Mouse (Mus musculus): Measurements from ENCODE around the gene Kcnj3. TPM values are rescaled to one million over a fixed set of nuclear protein-coding genes. Genes with fewer than 3 reads are reported as not detected.

Gene Kcnj3
- polyA plus RNA-seq, 1 experiment, result 0.31 TPM

GRCm38 (mm10) chr2:55505712-55506111 lies 69.9 kb downstream of the Kcnj3 start:
- no peak for TF ChIP-seq CTCF (conservative IDR thresholded peaks at IDR 0.05; ENCODE audit: insufficient read depth, insufficient read length, low read depth, low read length)
- no peak for TF ChIP-seq POLR2A (IDR thresholded peaks at IDR 0.05; ENCODE audit: low read depth, low read length)
- no peak for DNase-seq
- 91% methylated on average over 1 of the region's 1 CpGs for WGBS
- Histone ChIP-seq H3K4me1 (ENCODE audit: control insufficient read depth, insufficient read depth, low read length) (no peaks in the 10 kb centered on the region), H3K36me3 (ENCODE audit: control insufficient read depth, insufficient read depth, low read length) (no peaks in the 10 kb centered on the region), H3K27me3 (replicated peaks; ENCODE audit: control insufficient read depth, insufficient read depth, low read length) (no peaks in the 10 kb centered on the region), H3K27ac (ENCODE audit: insufficient read depth, low read depth, low read length) (no peak overlapping the region), H3K4me3 (ENCODE audit: insufficient read depth, low read depth, low read length) (no peak overlapping the region)

GRCm38 (mm10) chr2:55517297-55517696 lies 81.5 kb downstream of the Kcnj3 start:
- no peak for DNase-seq
- TF ChIP-seq CTCF (conservative IDR thresholded peaks at IDR 0.05; ENCODE audit: insufficient read depth, insufficient read length, low read depth, low read length) (no peak), POLR2A (IDR thresholded peaks at IDR 0.05; ENCODE audit: low read depth, low read length) (no peak)
- no peaks in the 10 kb centered on the region for H3K36me3 ChIP-seq (ENCODE audit: control insufficient read depth, insufficient read depth, low read length)

GRCm38 (mm10) chr2:55532738-55533491 lies 97.1 kb downstream of the Kcnj3 start:
- WGBS, result 84% methylated on average over 8 of the region's 8 CpGs
- no peak overlapping the region for H3K27ac ChIP-seq (ENCODE audit: insufficient read depth, low read depth, low read length)
- H3K36me3 ChIP-seq (ENCODE audit: control insufficient read depth, insufficient read depth, low read length), result no peaks in the 10 kb centered on the region
- no peak for TF ChIP-seq POLR2A (IDR thresholded peaks at IDR 0.05; ENCODE audit: low read depth, low read length)
- TF ChIP-seq CTCF (conservative IDR thresholded peaks at IDR 0.05; ENCODE audit: insufficient read depth, insufficient read length, low read depth, low read length), result no peak
- H3K4me3 ChIP-seq (ENCODE audit: insufficient read depth, low read depth, low read length), result no peak overlapping the region
- no peak for DNase-seq
- H3K27me3 ChIP-seq (replicated peaks; ENCODE audit: control insufficient read depth, insufficient read depth, low read length), result no peaks in the 10 kb centered on the region
- H3K4me1 ChIP-seq (ENCODE audit: control insufficient read depth, insufficient read depth, low read length), result no peaks in the 10 kb centered on the region

More at GRCm38 (mm10) chr2:55517297-55517696, 81.5 kb downstream of the Kcnj3 start:
- Histone ChIP-seq H3K4me1 (ENCODE audit: control insufficient read depth, insufficient read depth, low read length) (no peaks in the 10 kb centered on the region), H3K27me3 (replicated peaks; ENCODE audit: control insufficient read depth, insufficient read depth, low read length) (no peaks in the 10 kb centered on the region), H3K4me3 (ENCODE audit: insufficient read depth, low read depth, low read length) (no peak overlapping the region), H3K27ac (ENCODE audit: insufficient read depth, low read depth, low read length) (no peak overlapping the region)

GRCm38 (mm10) chr2:55534946-55535345 lies 99.2 kb downstream of the Kcnj3 start:
- 73% methylated on average over 2 of the region's 2 CpGs for WGBS
- H3K4me1 ChIP-seq (ENCODE audit: control insufficient read depth, insufficient read depth, low read length), result no peaks in the 10 kb centered on the region
- TF ChIP-seq POLR2A (IDR thresholded peaks at IDR 0.05; ENCODE audit: low read depth, low read length) (no peak), CTCF (conservative IDR thresholded peaks at IDR 0.05; ENCODE audit: insufficient read depth, insufficient read length, low read depth, low read length) (no peak)
- no peaks in the 10 kb centered on the region for H3K36me3 ChIP-seq (ENCODE audit: control insufficient read depth, insufficient read depth, low read length)
- DNase-seq, result no peak
- no peak overlapping the region for H3K27ac ChIP-seq (ENCODE audit: insufficient read depth, low read depth, low read length)
- no peaks in the 10 kb centered on the region for H3K27me3 ChIP-seq (replicated peaks; ENCODE audit: control insufficient read depth, insufficient read depth, low read length)
- H3K4me3 ChIP-seq (ENCODE audit: insufficient read depth, low read depth, low read length), result no peak overlapping the region

- 60% methylated on average over 1 of the region's 1 CpGs for WGBS
- TF ChIP-seq CTCF (conservative IDR thresholded peaks at IDR 0.05; ENCODE audit: insufficient read depth, insufficient read length, low read depth, low read length) (no peak), POLR2A (IDR thresholded peaks at IDR 0.05; ENCODE audit: low read depth, low read length) (no peak)
- no peak for DNase-seq
- H3K27me3 ChIP-seq (replicated peaks; ENCODE audit: control insufficient read depth, insufficient read depth, low read length), result no peaks in the 10 kb centered on the region
- no peak overlapping the region for H3K4me3 ChIP-seq (ENCODE audit: insufficient read depth, low read depth, low read length)
- no peak overlapping the region for H3K27ac ChIP-seq (ENCODE audit: insufficient read depth, low read depth, low read length)
- no peaks in the 10 kb centered on the region for H3K4me1 ChIP-seq (ENCODE audit: control insufficient read depth, insufficient read depth, low read length)
- H3K36me3 ChIP-seq (ENCODE audit: control insufficient read depth, insufficient read depth, low read length), result no peaks in the 10 kb centered on the region
Measured at GRCm38 (mm10) chr2:55535482-55535881, 99.7 kb downstream of the Kcnj3 start.

GRCm38 (mm10) chr2:55547612-55548011 lies 111.8 kb downstream of the Kcnj3 start:
- TF ChIP-seq POLR2A (IDR thresholded peaks at IDR 0.05; ENCODE audit: low read depth, low read length) (no peak), CTCF (conservative IDR thresholded peaks at IDR 0.05; ENCODE audit: insufficient read depth, insufficient read length, low read depth, low read length) (no peak)
- no peak overlapping the region for H3K4me3 ChIP-seq (ENCODE audit: insufficient read depth, low read depth, low read length)
- no peaks in the 10 kb centered on the region for H3K27me3 ChIP-seq (replicated peaks; ENCODE audit: control insufficient read depth, insufficient read depth, low read length)
- no peaks in the 10 kb centered on the region for H3K4me1 ChIP-seq (ENCODE audit: control insufficient read depth, insufficient read depth, low read length)
- H3K36me3 ChIP-seq (ENCODE audit: control insufficient read depth, insufficient read depth, low read length), result no peaks in the 10 kb centered on the region
- H3K27ac ChIP-seq (ENCODE audit: insufficient read depth, low read depth, low read length), result no peak overlapping the region
- DNase-seq, result no peak

- no peaks in the 10 kb centered on the region for H3K27me3 ChIP-seq (replicated peaks; ENCODE audit: control insufficient read depth, insufficient read depth, low read length)
- WGBS, result 68% methylated on average over 4 of the region's 4 CpGs
- no peak for TF ChIP-seq POLR2A (IDR thresholded peaks at IDR 0.05; ENCODE audit: low read depth, low read length)
- no peak for TF ChIP-seq CTCF (conservative IDR thresholded peaks at IDR 0.05; ENCODE audit: insufficient read depth, insufficient read length, low read depth, low read length)
Measured at GRCm38 (mm10) chr2:55558368-55558985, 122.7 kb downstream of the Kcnj3 start.

More at GRCm38 (mm10) chr2:55558368-55558985, 122.7 kb downstream of the Kcnj3 start:
- Histone ChIP-seq H3K4me3 (ENCODE audit: insufficient read depth, low read depth, low read length) (no peak overlapping the region), H3K4me1 (ENCODE audit: control insufficient read depth, insufficient read depth, low read length) (no peaks in the 10 kb centered on the region), H3K36me3 (ENCODE audit: control insufficient read depth, insufficient read depth, low read length) (no peaks in the 10 kb centered on the region), H3K27ac (ENCODE audit: insufficient read depth, low read depth, low read length) (no peak overlapping the region)
- no peak for DNase-seq

Data from kidney, adult 2 months (tissue).